Mouse (Mus musculus): ENCODE measurements around the gene Rabl6. TPM values are rescaled to one million over a fixed set of nuclear protein-coding genes. Genes with fewer than 3 reads are reported as not detected.

Rabl6 gene
- total and polyA plus RNA-seq, 2 experiments from 2014 or later = 28.7 to 89.9 TPM

GRCm38 (mm10) chr2:25533707-25534106 is 74.6 kb downstream of the Rabl6 start:
- Histone ChIP-seq H3K27ac (ENCODE audit: low read depth) (no peak overlapping the region), H3K36me3 (replicated peaks; ENCODE audit: control insufficient read depth, insufficient read depth, low read length) (peaks cover 78% of the 10 kb centered on the region), H3K4me1 (ENCODE audit: control insufficient read depth, insufficient read depth) (peaks cover 11% of the 10 kb centered on the region; the same call in 1 of the 2 replicates), H3K27me3 (ENCODE audit: control insufficient read depth, insufficient read depth, low read length) (no peaks in the 10 kb centered on the region), H3K9ac (replicated peaks; ENCODE audit: low read depth, low read length) (no peak overlapping the region), H3K4me3 (ENCODE audit: low read depth, low read length) (no peak overlapping the region), H3K4me2 (ENCODE audit: low read depth, low read length) (no peak overlapping the region), H3K9me3 (replicated peaks; ENCODE audit: control insufficient read depth, low read length) (no peaks in the 10 kb centered on the region)
- TF ChIP-seq EP300 (IDR thresholded peaks at IDR 0.05; ENCODE audit: low read depth) (no peak), CTCF (IDR thresholded peaks at IDR 0.05; ENCODE audit: low read depth) (no peak)
- ATAC-seq (ENCODE audit: insufficient read depth, low read depth) (no peak), DNase-seq (ENCODE audit: low spot score) (no peak)
- 96% methylated on average over 2 of the region's 2 CpGs for WGBS

Other genes with a start within 250 kb of the Rabl6 start
Only the 30 nearest of the 33 such genes appear.
- 7.9 and 44.8 TPM in 2 replicates for gene Entpd2, start 212.6 kb downstream of the Rabl6 start, total RNA-seq (2014; rRNA removed; ENCODE audit: low replicate concordance)
- 3.5 and 4.2 TPM in 2 replicates for gene Entpd2, start 212.6 kb downstream of the Rabl6 start, polyA plus RNA-seq (2015; fragmentation: Nextera tagmentation; extraction: Ambion mirVana)
- 43.0 and 49.7 TPM in 2 replicates for gene Npdc1, start 209.2 kb downstream of the Rabl6 start, total RNA-seq (2014; rRNA removed; ENCODE audit: low replicate concordance)
- 21.0 and 24.5 TPM in 2 replicates for gene Npdc1, start 209.2 kb downstream of the Rabl6 start, polyA plus RNA-seq (2015; fragmentation: Nextera tagmentation; extraction: Ambion mirVana)
- not detected in 2 replicates for gene Fut7, start 185.3 kb downstream of the Rabl6 start, total RNA-seq (2014; rRNA removed; ENCODE audit: low replicate concordance)
- not detected in 2 replicates for gene Fut7, start 185.3 kb downstream of the Rabl6 start, polyA plus RNA-seq (2015; fragmentation: Nextera tagmentation; extraction: Ambion mirVana)
- 27.6 and 32.0 TPM in 2 replicates for gene Abca2, start 179.8 kb downstream of the Rabl6 start, total RNA-seq (2014; rRNA removed; ENCODE audit: low replicate concordance)
- 2.4 and 3.6 TPM in 2 replicates for gene Abca2, start 179.8 kb downstream of the Rabl6 start, polyA plus RNA-seq (2015; fragmentation: Nextera tagmentation; extraction: Ambion mirVana)
- 2.4 and 4.5 TPM in 2 replicates for gene Clic3, start 151.7 kb downstream of the Rabl6 start, total RNA-seq (2014; rRNA removed; ENCODE audit: low replicate concordance)
- gene Clic3, start 151.7 kb downstream of the Rabl6 start, polyA plus RNA-seq (2015; fragmentation: Nextera tagmentation; extraction: Ambion mirVana) = 6.5 and 7.4 TPM in 2 replicates
- gene Paxx, start 147.4 kb downstream of the Rabl6 start, total RNA-seq (2014; rRNA removed; ENCODE audit: low replicate concordance) = 71.9 and 90.7 TPM in 2 replicates
- gene Paxx, start 147.4 kb downstream of the Rabl6 start, polyA plus RNA-seq (2015; fragmentation: Nextera tagmentation; extraction: Ambion mirVana) = 42.7 and 45.5 TPM in 2 replicates
- 708 and 711 TPM in 2 replicates for gene Ptgds, start 138.5 kb downstream of the Rabl6 start, total RNA-seq (2014; rRNA removed; ENCODE audit: low replicate concordance)
- gene Ptgds, start 138.5 kb downstream of the Rabl6 start, polyA plus RNA-seq (2015; fragmentation: Nextera tagmentation; extraction: Ambion mirVana) = 356 and 359 TPM in 2 replicates
- gene Lcn12, start 114.6 kb downstream of the Rabl6 start, total RNA-seq (2014; rRNA removed; ENCODE audit: low replicate concordance) = not detected in 2 replicates
- gene Lcn12, start 114.6 kb downstream of the Rabl6 start, polyA plus RNA-seq (2015; fragmentation: Nextera tagmentation; extraction: Ambion mirVana) = not detected in 2 replicates
- 115 and 141 TPM in 2 replicates for gene Fbxw5, start 107.8 kb downstream of the Rabl6 start, total RNA-seq (2014; rRNA removed; ENCODE audit: low replicate concordance)
- gene Fbxw5, start 107.8 kb downstream of the Rabl6 start, polyA plus RNA-seq (2015; fragmentation: Nextera tagmentation; extraction: Ambion mirVana) = 70.6 and 76.5 TPM in 2 replicates
- gene C8g, start 106.8 kb downstream of the Rabl6 start, total RNA-seq (2014; rRNA removed; ENCODE audit: low replicate concordance) = 1.6 and 9.0 TPM in 2 replicates
- 2.4 and 4.0 TPM in 2 replicates for gene C8g, start 106.8 kb downstream of the Rabl6 start, polyA plus RNA-seq (2015; fragmentation: Nextera tagmentation; extraction: Ambion mirVana)
- 5.1 and 6.3 TPM in 2 replicates for gene Traf2, start 61.6 kb downstream of the Rabl6 start, total RNA-seq (2014; rRNA removed; ENCODE audit: low replicate concordance)
- gene Traf2, start 61.6 kb downstream of the Rabl6 start, polyA plus RNA-seq (2015; fragmentation: Nextera tagmentation; extraction: Ambion mirVana) = 14.2 and 15.8 TPM in 2 replicates
- gene Edf1, start 50.7 kb downstream of the Rabl6 start, total RNA-seq (2014; rRNA removed; ENCODE audit: low replicate concordance) = 112 and 136 TPM in 2 replicates
- gene Edf1, start 50.7 kb downstream of the Rabl6 start, polyA plus RNA-seq (2015; fragmentation: Nextera tagmentation; extraction: Ambion mirVana) = 314 and 343 TPM in 2 replicates
- gene Mamdc4, start 33.7 kb downstream of the Rabl6 start, total RNA-seq (2014; rRNA removed; ENCODE audit: low replicate concordance) = 1.7 and 2.0 TPM in 2 replicates
- 0.14 and 1.6 TPM in 2 replicates for gene Mamdc4, start 33.7 kb downstream of the Rabl6 start, polyA plus RNA-seq (2015; fragmentation: Nextera tagmentation; extraction: Ambion mirVana)
- 37.9 and 43.3 TPM in 2 replicates for gene Phpt1, start 33.3 kb downstream of the Rabl6 start, total RNA-seq (2014; rRNA removed; ENCODE audit: low replicate concordance)
- gene Phpt1, start 33.3 kb downstream of the Rabl6 start, polyA plus RNA-seq (2015; fragmentation: Nextera tagmentation; extraction: Ambion mirVana) = 248 and 255 TPM in 2 replicates
- not detected in 2 replicates for gene Ajm1, start 26.8 kb downstream of the Rabl6 start, total RNA-seq (2014; rRNA removed; ENCODE audit: low replicate concordance)
- not detected in 2 replicates for gene Ajm1, start 26.8 kb downstream of the Rabl6 start, polyA plus RNA-seq (2015; fragmentation: Nextera tagmentation; extraction: Ambion mirVana)
- gene Ccdc183, start 9.2 kb upstream of the Rabl6 start, total RNA-seq (2014; rRNA removed; ENCODE audit: low replicate concordance) = not detected in 2 replicates
- gene Ccdc183, start 9.2 kb upstream of the Rabl6 start, polyA plus RNA-seq (2015; fragmentation: Nextera tagmentation; extraction: Ambion mirVana) = 0.22 and 0.23 TPM in 2 replicates
- gene Tmem141, start 13.5 kb upstream of the Rabl6 start, total RNA-seq (2014; rRNA removed; ENCODE audit: low replicate concordance) = 36.6 and 42.3 TPM in 2 replicates
- 36.8 and 38.4 TPM in 2 replicates for gene Tmem141, start 13.5 kb upstream of the Rabl6 start, polyA plus RNA-seq (2015; fragmentation: Nextera tagmentation; extraction: Ambion mirVana)
- gene Fcna, start 19.5 kb upstream of the Rabl6 start, total RNA-seq (2014; rRNA removed; ENCODE audit: low replicate concordance) = 1.4 and 4.8 TPM in 2 replicates
- gene Fcna, start 19.5 kb upstream of the Rabl6 start, polyA plus RNA-seq (2015; fragmentation: Nextera tagmentation; extraction: Ambion mirVana) = 1.9 and 3.4 TPM in 2 replicates
- gene Lcn8, start 44.6 kb upstream of the Rabl6 start, total RNA-seq (2014; rRNA removed; ENCODE audit: low replicate concordance) = not detected in 2 replicates
- gene Lcn8, start 44.6 kb upstream of the Rabl6 start, polyA plus RNA-seq (2015; fragmentation: Nextera tagmentation; extraction: Ambion mirVana) = not detected in 2 replicates
- not detected in 2 replicates for gene Lcn5, start 49.4 kb upstream of the Rabl6 start, total RNA-seq (2014; rRNA removed; ENCODE audit: low replicate concordance)
- not detected in 2 replicates for gene Lcn5, start 49.4 kb upstream of the Rabl6 start, polyA plus RNA-seq (2015; fragmentation: Nextera tagmentation; extraction: Ambion mirVana)
- gene Lcn6, start 68.3 kb upstream of the Rabl6 start, total RNA-seq (2014; rRNA removed; ENCODE audit: low replicate concordance) = not detected in 2 replicates
- gene Lcn6, start 68.3 kb upstream of the Rabl6 start, polyA plus RNA-seq (2015; fragmentation: Nextera tagmentation; extraction: Ambion mirVana) = not detected in 2 replicates
- gene Lcn10, start 74.2 kb upstream of the Rabl6 start, total RNA-seq (2014; rRNA removed; ENCODE audit: low replicate concordance) = not detected in 2 replicates
- not detected in 2 replicates for gene Lcn10, start 74.2 kb upstream of the Rabl6 start, polyA plus RNA-seq (2015; fragmentation: Nextera tagmentation; extraction: Ambion mirVana)
- gene Obp2a, start 91.5 kb upstream of the Rabl6 start, total RNA-seq (2014; rRNA removed; ENCODE audit: low replicate concordance) = not detected in 2 replicates
- gene Obp2a, start 91.5 kb upstream of the Rabl6 start, polyA plus RNA-seq (2015; fragmentation: Nextera tagmentation; extraction: Ambion mirVana) = not detected in 2 replicates
- 6.3 and 15.9 TPM in 2 replicates for gene Bmyc, start 98.2 kb upstream of the Rabl6 start, total RNA-seq (2014; rRNA removed; ENCODE audit: low replicate concordance)
- gene Bmyc, start 98.2 kb upstream of the Rabl6 start, polyA plus RNA-seq (2015; fragmentation: Nextera tagmentation; extraction: Ambion mirVana) = 35.3 and 38.7 TPM in 2 replicates
- not detected in 2 replicates for gene Obp2b, start 128.5 kb upstream of the Rabl6 start, total RNA-seq (2014; rRNA removed; ENCODE audit: low replicate concordance)
- not detected in 2 replicates for gene Obp2b, start 128.5 kb upstream of the Rabl6 start, polyA plus RNA-seq (2015; fragmentation: Nextera tagmentation; extraction: Ambion mirVana)
- gene Lcn3, start 157.0 kb upstream of the Rabl6 start, total RNA-seq (2014; rRNA removed; ENCODE audit: low replicate concordance) = not detected in 2 replicates
- gene Lcn3, start 157.0 kb upstream of the Rabl6 start, polyA plus RNA-seq (2015; fragmentation: Nextera tagmentation; extraction: Ambion mirVana) = not detected in 2 replicates
- gene Lcn11, start 168.5 kb upstream of the Rabl6 start, total RNA-seq (2014; rRNA removed; ENCODE audit: low replicate concordance) = not detected in 2 replicates
- gene Lcn11, start 168.5 kb upstream of the Rabl6 start, polyA plus RNA-seq (2015; fragmentation: Nextera tagmentation; extraction: Ambion mirVana) = not detected in 2 replicates
- gene Gm13539, start 173.7 kb upstream of the Rabl6 start, total RNA-seq (2014; rRNA removed; ENCODE audit: low replicate concordance) = not detected in 2 replicates
- gene Gm13539, start 173.7 kb upstream of the Rabl6 start, polyA plus RNA-seq (2015; fragmentation: Nextera tagmentation; extraction: Ambion mirVana) = not detected in 2 replicates
- gene Glt6d1, start 207.3 kb upstream of the Rabl6 start, total RNA-seq (2014; rRNA removed; ENCODE audit: low replicate concordance) = not detected in 2 replicates
- not detected in 2 replicates for gene Glt6d1, start 207.3 kb upstream of the Rabl6 start, polyA plus RNA-seq (2015; fragmentation: Nextera tagmentation; extraction: Ambion mirVana)
- not detected in 2 replicates for gene Lcn9, start 214.6 kb upstream of the Rabl6 start, total RNA-seq (2014; rRNA removed; ENCODE audit: low replicate concordance)
- gene Lcn9, start 214.6 kb upstream of the Rabl6 start, polyA plus RNA-seq (2015; fragmentation: Nextera tagmentation; extraction: Ambion mirVana) = not detected in 2 replicates

Data from heart, postnatal 0 days (tissue).